Mouse (Mus musculus): ENCODE results near the gene Nxf2. TPM values are rescaled to one million over a fixed set of nuclear protein-coding genes. Genes with fewer than 3 reads are reported as not detected.
"Not testable (repeated sequence)": the region's sequence is repeated elsewhere in the genome, so short reads cannot be mapped to it uniquely, and the experiment has no call there.

Gene Nxf2
- polyA plus RNA-seq, 1 experiment, result 0.19 TPM

- Histone ChIP-seq H3K4me1 (ENCODE audit: control insufficient read depth, insufficient read depth, low read length) (no peaks in the 10 kb centered on the region), H3K27ac (ENCODE audit: insufficient read depth, low read length) (no peak overlapping the region), H3K4me3 (ENCODE audit: insufficient read depth, low read length) (no peak overlapping the region)
- TF ChIP-seq POLR2A (IDR thresholded peaks at IDR 0.05; ENCODE audit: extremely low read depth, insufficient read depth, low read length) (no peak), CTCF (IDR thresholded peaks at IDR 0.05; ENCODE audit: extremely low read depth, insufficient read depth, low read length) (no peak)
These were observed 40.7 kb downstream of the Nxf2 start for GRCm38 (mm10) chrX:134923675-134924424.

- Histone ChIP-seq H3K4me1 (ENCODE audit: control insufficient read depth, insufficient read depth, low read length) (no peaks in the 10 kb centered on the region), H3K27ac (ENCODE audit: insufficient read depth, low read length) (no peak overlapping the region)
- TF ChIP-seq POLR2A (IDR thresholded peaks at IDR 0.05; ENCODE audit: extremely low read depth, insufficient read depth, low read length), result no peak
- no peak for TF ChIP-seq CTCF (IDR thresholded peaks at IDR 0.05; ENCODE audit: extremely low read depth, insufficient read depth, low read length)
These were observed 45.3 kb downstream of the Nxf2 start for GRCm38 (mm10) chrX:134919220-134919619.

GRCm38 (mm10) chrX:134915745-134916144, 48.8 kb downstream of the Nxf2 start:
- TF ChIP-seq POLR2A (IDR thresholded peaks at IDR 0.05; ENCODE audit: extremely low read depth, insufficient read depth, low read length) (no peak), CTCF (IDR thresholded peaks at IDR 0.05; ENCODE audit: extremely low read depth, insufficient read depth, low read length) (no peak)
- Histone ChIP-seq H3K4me3 (ENCODE audit: insufficient read depth, low read length) (no peak overlapping the region), H3K27ac (ENCODE audit: insufficient read depth, low read length) (no peak overlapping the region), H3K4me1 (ENCODE audit: control insufficient read depth, insufficient read depth, low read length) (no peaks in the 10 kb centered on the region)

More at GRCm38 (mm10) chrX:134919220-134919619, 45.3 kb downstream of the Nxf2 start:
- no peak overlapping the region for H3K4me3 ChIP-seq (ENCODE audit: insufficient read depth, low read length)

GRCm38 (mm10) chrX:134915315-134915714, 49.2 kb downstream of the Nxf2 start:
- not testable (repeated sequence) for H3K4me1 ChIP-seq (ENCODE audit: control insufficient read depth, insufficient read depth, low read length); H3K27ac ChIP-seq (ENCODE audit: insufficient read depth, low read length); H3K4me3 ChIP-seq (ENCODE audit: insufficient read depth, low read length)

GRCm38 (mm10) chrX:134914851-134915250, 49.7 kb downstream of the Nxf2 start:
- Histone ChIP-seq H3K27ac (ENCODE audit: insufficient read depth, low read length) (no peak overlapping the region), H3K4me1 (ENCODE audit: control insufficient read depth, insufficient read depth, low read length) (no peaks in the 10 kb centered on the region), H3K4me3 (ENCODE audit: insufficient read depth, low read length) (no peak overlapping the region)
- no peak for TF ChIP-seq POLR2A (IDR thresholded peaks at IDR 0.05; ENCODE audit: extremely low read depth, insufficient read depth, low read length)
- TF ChIP-seq CTCF (IDR thresholded peaks at IDR 0.05; ENCODE audit: extremely low read depth, insufficient read depth, low read length), result no peak

- Histone ChIP-seq H3K4me3 (ENCODE audit: insufficient read depth, low read length) (no peak overlapping the region), H3K27ac (ENCODE audit: insufficient read depth, low read length) (no peak overlapping the region), H3K4me1 (ENCODE audit: control insufficient read depth, insufficient read depth, low read length) (no peaks in the 10 kb centered on the region)
- no peak for TF ChIP-seq CTCF (IDR thresholded peaks at IDR 0.05; ENCODE audit: extremely low read depth, insufficient read depth, low read length)
- no peak for TF ChIP-seq POLR2A (IDR thresholded peaks at IDR 0.05; ENCODE audit: extremely low read depth, insufficient read depth, low read length)
These were observed 51.2 kb downstream of the Nxf2 start for GRCm38 (mm10) chrX:134913234-134913936.

GRCm38 (mm10) chrX:134912805-134913204, 51.7 kb downstream of the Nxf2 start:
- TF ChIP-seq POLR2A (IDR thresholded peaks at IDR 0.05; ENCODE audit: extremely low read depth, insufficient read depth, low read length), result no peak
- TF ChIP-seq CTCF (IDR thresholded peaks at IDR 0.05; ENCODE audit: extremely low read depth, insufficient read depth, low read length), result no peak
- no peak overlapping the region for H3K27ac ChIP-seq (ENCODE audit: insufficient read depth, low read length)
- no peaks in the 10 kb centered on the region for H3K4me1 ChIP-seq (ENCODE audit: control insufficient read depth, insufficient read depth, low read length)
- no peak overlapping the region for H3K4me3 ChIP-seq (ENCODE audit: insufficient read depth, low read length)

GRCm38 (mm10) chrX:134910345-134910744, 54.2 kb downstream of the Nxf2 start:
- no peak overlapping the region for H3K27ac ChIP-seq (ENCODE audit: insufficient read depth, low read length)
- TF ChIP-seq POLR2A (IDR thresholded peaks at IDR 0.05; ENCODE audit: extremely low read depth, insufficient read depth, low read length), result no peak
- TF ChIP-seq CTCF (IDR thresholded peaks at IDR 0.05; ENCODE audit: extremely low read depth, insufficient read depth, low read length), result no peak
- no peaks in the 10 kb centered on the region for H3K4me1 ChIP-seq (ENCODE audit: control insufficient read depth, insufficient read depth, low read length)
- no peak overlapping the region for H3K4me3 ChIP-seq (ENCODE audit: insufficient read depth, low read length)

Other genes starting within 250 kb of the Nxf2 start
- 71.6 and 74.8 TPM in 2 replicates for gene Armcx1, start 246.8 kb downstream of the Nxf2 start, polyA plus RNA-seq (2012; rRNA removed)
- 5.9 and 7.4 TPM in 2 replicates for gene Armcx6, start 213.3 kb downstream of the Nxf2 start, polyA plus RNA-seq (2012; rRNA removed)
- gene Armcx3, start 208.2 kb downstream of the Nxf2 start, polyA plus RNA-seq (2012; rRNA removed), result 57.9 and 61.9 TPM in 2 replicates
- gene Armcx2, start 155.5 kb downstream of the Nxf2 start, polyA plus RNA-seq (2012; rRNA removed), result 44.5 and 45.9 TPM in 2 replicates
- 6.1 TPM in 2 replicates for gene Zmat1, start 44.5 kb upstream of the Nxf2 start, polyA plus RNA-seq (2012; rRNA removed)
- gene Gm15023, start 212.9 kb upstream of the Nxf2 start, polyA plus RNA-seq (2012; rRNA removed), result 0.02 TPM in 1 of 2 replicates, not detected in the other
- 131 and 146 TPM in 2 replicates for gene Tceal6, start 245.9 kb upstream of the Nxf2 start, polyA plus RNA-seq (2012; rRNA removed)